Mouse (Mus musculus) cortical plate, adult 2 months (tissue): ENCODE measurements around the gene Rbm33.

ENCODE experiments used
- CTCF ChIP-seq: fragments of 200-500 bp; IDR thresholded peaks from 2 replicates; pipeline ENCODE4 v1.5.1; 2011; ENCODE audit warnings: mild to moderate bottlenecking, control low read depth, low read length; ENCODE audit not compliant: insufficient read depth; ENCODE audit errors: extremely low read depth
- POLR2A ChIP-seq: fragments of 200-500 bp; IDR thresholded peaks from 2 replicates; pipeline ENCODE4 v1.6.1; 2011; ENCODE audit warnings: mild to moderate bottlenecking, low read length, control low read depth; ENCODE audit not compliant: insufficient read depth; ENCODE audit errors: extremely low read depth

DNA sequence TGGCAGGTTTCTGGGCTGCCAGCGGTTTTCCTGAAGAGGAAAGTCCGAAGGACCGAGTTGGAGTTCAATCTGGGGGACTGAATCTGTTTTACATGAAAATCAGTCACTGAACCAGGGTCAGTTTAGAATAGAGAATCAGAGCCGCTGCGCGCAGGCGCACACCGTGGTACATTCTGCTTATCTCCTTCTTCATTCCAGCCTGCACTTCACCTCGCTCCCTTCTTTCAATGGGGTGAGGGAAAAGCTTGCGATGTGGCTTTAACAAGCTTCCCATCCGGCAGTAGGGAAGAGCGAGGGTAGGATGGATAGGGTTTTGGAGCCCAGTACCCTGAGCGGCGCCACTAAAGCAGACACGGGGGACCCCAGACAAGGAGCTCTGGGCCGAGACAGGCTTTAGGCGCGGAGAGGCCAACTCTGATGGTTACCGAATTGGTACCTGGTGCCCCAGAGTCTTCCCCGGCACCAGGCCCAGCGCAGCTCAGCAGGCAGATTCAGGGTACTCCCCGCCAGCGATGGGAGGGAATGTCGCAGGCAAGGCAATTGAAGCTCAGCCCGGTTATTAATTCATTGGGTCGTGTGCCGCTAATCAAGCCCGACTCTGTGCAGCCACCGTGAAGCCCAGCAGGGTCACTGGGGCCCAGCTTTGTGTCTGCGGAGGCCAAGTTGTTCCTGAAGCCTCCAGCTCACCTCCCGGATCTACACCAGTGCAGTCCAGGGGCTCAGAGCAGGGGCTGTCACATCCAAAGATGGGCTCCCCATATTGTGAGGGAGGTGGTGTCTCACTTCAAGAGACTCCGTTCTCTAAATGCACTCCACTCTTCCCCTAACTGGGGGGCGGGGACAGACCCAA is 146.0 kb downstream of the Rbm33 start:
- no peak for TF ChIP-seq CTCF
- TF ChIP-seq POLR2A: no peak
